Mouse (Mus musculus) olfactory bulb, adult 2 months (tissue): ENCODE data around the gene Klhl22. TPM values are rescaled to one million over a fixed set of nuclear protein-coding genes. Genes with fewer than 3 reads are reported as not detected.

ENCODE experiments used
- H3K27ac ChIP-seq: fragments of 200-500 bp; 2 replicates; pipeline ENCODE4 v1.5.1; 2012; ENCODE audit warnings: low read depth, low read length; ENCODE audit not compliant: insufficient read depth
- H3K4me1 ChIP-seq: fragments of 200-500 bp; 2 replicates; pipeline ENCODE4 v1.6.1; 2012; ENCODE audit warnings: low read length; ENCODE audit not compliant: control insufficient read depth, insufficient read depth
- H3K4me3 ChIP-seq: fragments of 200-500 bp; 2 replicates; pipeline ENCODE4 v1.5.1; 2012; ENCODE audit warnings: mild to moderate bottlenecking, low read depth, low read length, moderate library complexity; ENCODE audit not compliant: insufficient read depth
- CTCF ChIP-seq: fragments of 200-500 bp; IDR thresholded peaks from 2 replicates; pipeline ENCODE4 v1.5.1; 2012; ENCODE audit warnings: low read depth, mild to moderate bottlenecking, low read length, moderate library complexity; ENCODE audit not compliant: insufficient read depth
- POLR2A ChIP-seq: fragments of 200-500 bp; IDR thresholded peaks from 2 replicates; pipeline ENCODE4 v1.6.1; 2012; ENCODE audit warnings: mild to moderate bottlenecking, low read depth, low read length, moderate library complexity; ENCODE audit not compliant: insufficient read depth
- WGBS: fragments of 180-500 bp; shearing (Covaris S2); methylation state at CpG from one replicate; pipeline ENCODE4 v1.1.7; 2018; 5-methylcytosine and 5-hydroxymethylcytosine counted together
- polyA plus RNA-seq: library from polyadenylated mRNA; stranded (reverse); fragments of >200 nt; gene quantifications from 2 replicates; pipeline ENCODE4 v1.2.4, GENCODE M21; 2012; ENCODE audit warnings: low replicate concordance; ENCODE audit not compliant: missing spikeins, insufficient read depth, insufficient read length

Gene Klhl22
- polyA plus RNA-seq, 1 experiment: not detected

DNA sequence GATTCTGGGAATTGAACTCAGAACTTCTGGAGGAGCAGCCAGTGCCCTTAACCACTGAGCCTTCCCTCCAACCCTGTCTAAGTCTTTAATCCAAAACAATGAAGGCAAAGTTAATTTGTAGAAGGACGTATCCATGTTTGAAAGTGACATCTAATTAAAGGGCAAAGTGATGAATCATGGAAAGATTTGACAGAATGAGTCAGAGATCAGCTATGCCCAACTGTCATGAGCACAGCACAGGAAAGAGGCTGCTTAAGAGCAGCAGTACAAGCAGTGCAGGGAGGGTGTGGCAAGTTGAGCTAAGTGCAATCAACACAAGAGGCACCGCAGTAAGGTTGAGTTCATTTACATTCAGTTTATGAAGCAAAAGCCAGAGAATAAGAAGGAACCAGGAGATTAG, 14.4 kb upstream of the Klhl22 start:
- WGBS: 73% methylated on average over 2 of the region's 2 CpGs
- no peak overlapping the region for H3K4me3 ChIP-seq
- no peaks in the 10 kb centered on the region for H3K4me1 ChIP-seq
- no peak overlapping the region for H3K27ac ChIP-seq
- TF ChIP-seq POLR2A (no peak), CTCF (no peak)

DNA sequence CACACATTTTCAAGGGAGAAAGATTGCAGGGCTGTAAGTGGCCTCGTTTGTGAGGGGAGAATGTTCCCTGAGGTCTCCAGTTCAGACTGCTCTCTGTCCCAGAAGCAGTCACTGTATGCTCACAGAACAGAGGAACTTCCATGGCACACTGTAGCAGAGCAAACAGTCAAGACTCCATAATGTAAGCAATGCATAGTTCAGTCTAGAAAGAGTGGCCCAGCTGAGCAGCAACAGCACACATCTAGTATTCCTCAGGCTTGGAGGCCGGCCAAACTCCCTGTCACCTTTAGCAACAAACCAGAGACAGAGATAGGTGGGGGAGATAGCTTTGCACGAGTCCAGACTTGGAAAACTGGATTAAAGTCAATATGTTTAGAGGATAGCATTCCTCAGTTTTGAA, 6.4 kb upstream of the Klhl22 start:
- no peak overlapping the region for H3K27ac ChIP-seq
- no peak overlapping the region for H3K4me3 ChIP-seq
- WGBS: 39% methylated on average over 3 of the region's 3 CpGs
- TF ChIP-seq POLR2A: no peak
- TF ChIP-seq CTCF: no peak
- no peaks in the 10 kb centered on the region for H3K4me1 ChIP-seq

DNA sequence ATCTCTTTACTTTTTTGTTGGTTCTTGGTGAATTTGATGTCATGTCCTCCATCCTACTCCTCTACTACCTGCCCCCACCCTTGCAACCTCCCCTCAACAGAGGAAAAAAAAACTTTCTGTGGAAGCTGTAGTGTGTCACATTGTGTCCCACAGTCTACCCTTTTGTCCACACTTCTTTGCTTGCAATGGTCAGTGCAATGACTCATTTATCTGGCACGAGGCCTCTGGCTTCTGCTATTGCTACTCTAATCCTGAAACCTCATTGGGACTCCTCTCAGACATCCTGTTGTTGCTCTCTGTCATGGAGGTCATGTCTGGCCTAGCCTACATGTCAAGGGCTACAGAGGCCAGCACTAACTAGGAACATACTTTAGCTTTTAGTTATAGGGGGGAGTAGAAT, 5.7 kb upstream of the Klhl22 start:
- no peak for TF ChIP-seq POLR2A
- TF ChIP-seq CTCF: no peak
- whole genome bisulfite sequencing: 24% methylated on average over 1 of the region's 1 CpGs

DNA sequence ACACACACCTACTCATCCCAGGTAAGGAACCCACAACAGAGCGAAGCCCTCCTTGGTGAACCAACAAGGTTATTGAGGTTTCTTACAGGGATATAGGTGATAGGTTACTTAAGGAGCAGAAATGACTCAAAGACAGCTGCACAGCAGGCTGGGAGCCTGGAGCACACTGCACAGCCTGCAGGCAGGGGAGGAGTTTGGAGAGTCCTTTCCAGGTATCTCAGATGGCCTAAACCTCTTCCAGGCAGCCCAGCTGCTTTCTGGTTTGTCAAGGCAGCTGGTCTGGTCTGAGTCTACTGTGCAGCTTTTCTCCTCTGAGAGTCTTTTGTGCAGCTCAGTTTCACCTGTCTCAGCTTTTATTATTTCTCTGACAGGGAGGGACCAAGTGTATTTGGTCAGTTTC, 1.7 kb upstream of the Klhl22 start:
- TF ChIP-seq POLR2A (no peak), CTCF (no peak)
- Histone ChIP-seq H3K27ac (no peak overlapping the region), H3K4me3 (no peak overlapping the region), H3K4me1 (peaks cover 5% of the 10 kb centered on the region)
- 97% methylated on average over 1 of the region's 1 CpGs for WGBS

More for the DNA sequence above, 5.7 kb upstream of the Klhl22 start:
- H3K4me1 ChIP-seq: no peaks in the 10 kb centered on the region
- no peak overlapping the region for H3K27ac ChIP-seq
- no peak overlapping the region for H3K4me3 ChIP-seq

DNA sequence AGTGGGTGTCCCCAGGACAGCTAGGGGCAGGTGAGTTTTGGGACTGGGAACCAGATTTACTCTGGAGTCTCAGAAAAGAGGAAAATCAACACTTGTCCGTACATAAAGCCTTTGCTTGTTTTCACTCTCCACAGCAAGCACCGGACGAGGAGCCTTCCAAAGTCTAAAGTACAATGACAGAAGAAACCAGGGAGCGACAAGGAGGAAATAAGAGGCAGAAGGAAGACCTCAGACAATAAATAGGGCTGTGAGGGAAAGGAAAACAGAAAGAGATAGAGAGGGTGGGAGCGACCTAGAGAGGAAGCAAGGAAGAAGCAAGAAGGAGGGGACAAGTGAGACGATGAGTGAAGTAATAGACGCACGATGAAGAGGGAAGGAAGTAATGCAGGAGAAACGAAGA, 516 bp upstream of the Klhl22 start:
- 24% methylated on average over 9 of the region's 9 CpGs for WGBS
- Histone ChIP-seq H3K4me1 (peaks cover 5% of the 10 kb centered on the region), H3K27ac (peak overlapping the region; percentile 52), H3K4me3 (peak overlapping the region; percentile 79)
- TF ChIP-seq POLR2A (no peak), CTCF (no peak)

DNA sequence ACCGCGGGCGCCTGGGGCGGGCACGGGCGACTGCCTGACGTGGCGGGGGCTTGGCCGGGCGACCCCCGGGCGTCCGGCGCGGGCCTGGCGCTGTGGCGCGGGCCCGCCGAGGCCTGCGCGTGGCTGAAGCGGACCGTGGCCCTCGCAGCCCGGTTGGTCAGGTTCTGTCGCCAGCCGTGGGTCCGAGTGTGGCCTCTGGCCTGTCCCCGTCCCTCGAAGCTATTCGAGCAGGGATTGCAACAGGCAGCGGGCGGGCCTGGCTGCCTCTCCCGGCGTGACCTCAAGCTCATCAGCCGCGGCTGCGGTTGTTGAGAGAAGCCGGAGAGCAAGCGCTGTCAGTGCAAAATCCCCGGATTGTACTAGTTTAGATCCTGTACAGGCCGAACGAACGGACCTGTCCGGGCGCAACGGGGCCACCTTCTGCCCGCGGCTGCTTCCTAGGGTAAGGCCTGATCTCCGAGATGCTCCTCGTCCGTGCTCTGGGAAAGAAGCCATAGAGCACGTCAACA, 449 bp downstream of the Klhl22 start:
- WGBS: under 1% methylated on average over 53 of the region's 54 CpGs
- Histone ChIP-seq H3K4me3 (peak overlapping the region; percentile 79), H3K4me1 (peaks cover 10% of the 10 kb centered on the region), H3K27ac (peak overlapping the region; percentile 76)
- TF ChIP-seq CTCF (no peak), POLR2A (no peak)

DNA sequence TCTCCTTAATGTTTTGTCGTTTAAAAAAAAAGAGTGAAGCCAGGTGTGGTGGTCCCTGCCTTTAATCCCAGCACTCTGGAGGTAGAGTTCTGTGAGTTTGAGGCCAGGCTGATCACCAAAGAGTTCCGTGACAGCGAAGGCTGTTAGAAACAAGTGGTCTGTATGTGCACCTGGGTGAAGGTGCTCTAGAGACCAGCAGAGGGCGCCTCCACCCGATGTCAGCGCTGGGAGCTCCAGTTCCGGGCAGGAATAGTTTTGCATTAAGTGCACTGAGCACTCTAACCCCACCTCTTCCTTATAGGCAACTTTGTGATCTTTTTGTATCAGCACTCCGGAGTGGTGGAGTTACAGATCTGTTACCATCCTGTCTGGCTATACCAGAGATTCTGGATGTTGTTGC, 1.2 kb downstream of the Klhl22 start:
- H3K27ac ChIP-seq: no peak overlapping the region
- WGBS: 36% methylated on average over 8 of the region's 8 CpGs
- TF ChIP-seq CTCF (peak; percentile 58; the same call in 1 of the 2 replicates), POLR2A (no peak)
- H3K4me1 ChIP-seq: peaks cover 10% of the 10 kb centered on the region
- peak overlapping the region; percentile 12; the same call in 1 of the 2 replicates for H3K4me3 ChIP-seq

DNA sequence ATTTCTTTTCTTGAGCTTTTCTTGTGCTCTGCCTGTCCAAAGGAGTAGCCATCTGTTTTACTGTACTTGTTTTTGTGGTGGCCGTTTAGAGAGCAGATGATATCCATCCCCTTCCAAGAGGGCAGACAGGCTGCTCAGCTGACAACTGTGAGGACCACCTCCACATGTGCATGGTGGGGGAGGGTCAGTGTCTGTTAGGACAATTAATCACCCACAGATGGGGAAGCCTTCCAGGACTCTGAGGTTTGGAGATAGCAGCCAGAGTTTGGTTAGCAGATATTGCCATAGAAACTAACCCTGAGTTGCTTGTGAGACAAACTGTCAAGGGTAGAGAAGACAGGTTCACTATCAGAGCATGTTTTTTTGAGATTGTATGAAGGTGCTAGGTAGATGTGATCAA, 1.7 kb downstream of the Klhl22 start:
- Histone ChIP-seq H3K27ac (no peak overlapping the region), H3K4me3 (no peak overlapping the region), H3K4me1 (peaks cover 10% of the 10 kb centered on the region)
- 50% methylated on average over 1 of the region's 1 CpGs for WGBS
- no peak for TF ChIP-seq POLR2A
- TF ChIP-seq CTCF: no peak

DNA sequence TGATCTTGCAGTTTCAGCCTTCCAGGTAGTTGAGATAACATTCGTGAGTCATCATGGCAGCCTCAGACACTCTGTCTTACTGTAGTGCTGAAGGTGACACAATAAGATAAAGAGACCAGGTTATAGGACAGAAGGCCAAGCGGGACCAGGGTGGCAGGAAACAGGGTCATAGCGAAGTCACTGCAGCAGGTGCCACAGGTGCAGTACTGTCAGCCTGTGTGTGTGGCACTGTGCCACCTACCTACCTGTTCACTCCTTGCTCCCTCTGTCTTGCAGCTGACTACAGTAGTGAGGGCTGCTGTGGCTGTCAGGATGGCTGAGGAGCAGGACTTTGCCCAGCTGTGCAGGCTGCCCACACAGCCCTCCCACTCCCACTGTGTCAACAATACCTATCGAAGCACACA, 4.7 kb downstream of the Klhl22 start:
- 71% methylated on average over 4 of the region's 4 CpGs for WGBS
- Histone ChIP-seq H3K4me3 (no peak overlapping the region), H3K4me1 (peaks cover 10% of the 10 kb centered on the region), H3K27ac (no peak overlapping the region)
- TF ChIP-seq POLR2A (no peak), CTCF (no peak)

DNA sequence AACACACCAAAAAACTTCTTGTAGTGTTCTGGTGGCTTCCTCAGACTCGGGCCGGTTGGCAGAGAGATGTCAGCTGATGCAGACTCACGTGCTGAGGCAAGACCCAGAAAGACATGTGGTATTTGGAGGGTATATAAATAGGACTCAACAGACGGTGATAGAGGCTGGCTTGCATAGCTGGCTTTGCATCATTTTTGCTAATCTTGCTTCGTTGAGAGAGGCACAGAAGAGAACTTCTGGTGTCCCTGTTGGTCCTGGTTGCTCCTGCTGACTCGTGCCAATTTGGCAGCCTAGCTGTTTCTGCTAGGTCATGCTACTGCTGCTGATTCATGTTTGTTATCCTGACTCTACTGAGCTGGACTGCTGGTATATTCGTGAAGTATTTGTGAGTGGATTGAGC, 9.4 kb downstream of the Klhl22 start:
- Histone ChIP-seq H3K4me3 (no peak overlapping the region), H3K27ac (no peak overlapping the region), H3K4me1 (peaks cover 5% of the 10 kb centered on the region)
- no peak for TF ChIP-seq CTCF
- TF ChIP-seq POLR2A: no peak
- WGBS: 52% methylated on average over 7 of the region's 7 CpGs
